Comparison of ENCODE assay signal across 8 mouse cellular contexts in genomic region chr10:93641821-93642746, GRCm38 (mm10). TPM values are rescaled to one million over a fixed set of nuclear protein-coding genes. Genes with fewer than 3 reads are reported as not detected.
DNase-seq lines count a peak whose midpoint lies in the region; ATAC-seq and TF ChIP-seq lines count a peak whose summit lies in the region.

No protein-coding gene starts in this region.

- peak; percentile 43 for ATAC-seq in forebrain, embryonic 15.5 days (replicated peaks)
- peak; percentile 63 for ATAC-seq in intestine, embryonic 14.5 days (replicated peaks; ENCODE audit: low FRiP score, low TSS enrichment, low read depth)
- ATAC-seq in liver, postnatal 0 days: peak; percentile 30
- ATAC-seq in neural tube, embryonic 14.5 days (ENCODE audit: low read depth): peak; percentile 77

- TF ChIP-seq CTCF in liver, postnatal 0 days (IDR thresholded peaks at IDR 0.05; ENCODE audit: low read depth): 0 out of 2 replicates have a peak, but pooled peaks have one; percentile 6

- H3K4me1 ChIP-seq in forebrain, embryonic 15.5 days: peaks cover 43% of the 10 kb centered on the region
- H3K4me1 ChIP-seq in intestine, embryonic 14.5 days (replicated peaks; ENCODE audit: control insufficient read depth, insufficient read depth, low read length): peaks cover 15% of the 10 kb centered on the region; the same call in 1 of the 2 replicates
- peaks cover 26% of the 10 kb centered on the region for H3K4me1 ChIP-seq in liver, postnatal 0 days (ENCODE audit: insufficient read depth)
- H3K4me1 ChIP-seq in neural tube, embryonic 14.5 days (ENCODE audit: control insufficient read depth, insufficient read depth, low read length): 0 out of 2 replicates have a peak, but pooled peaks cover 5% of the 10 kb centered on the region

- H3K36me3 ChIP-seq in forebrain, embryonic 15.5 days: no peaks in the 10 kb centered on the region; the same call in 1 of the 2 replicates
- no peaks in the 10 kb centered on the region for H3K36me3 ChIP-seq in intestine, embryonic 14.5 days (ENCODE audit: control insufficient read depth, insufficient read depth, low read length)
- H3K36me3 ChIP-seq in liver, postnatal 0 days (replicated peaks; ENCODE audit: insufficient read depth, low read length): no peaks in the 10 kb centered on the region
- no peaks in the 10 kb centered on the region for H3K36me3 ChIP-seq in neural tube, embryonic 14.5 days (ENCODE audit: control insufficient read depth, insufficient read depth, low read length)

- peak overlapping the region; percentile 61 for H3K4me3 ChIP-seq in forebrain, embryonic 15.5 days
- H3K4me3 ChIP-seq in intestine, embryonic 14.5 days (ENCODE audit: low read depth, low read length): peak overlapping the region; percentile 64
- peak overlapping the region; percentile 83 for H3K4me3 ChIP-seq in liver, postnatal 0 days (ENCODE audit: low read depth, low read length)
- H3K4me3 ChIP-seq in neural tube, embryonic 14.5 days (ENCODE audit: low read depth, low read length): peak overlapping the region; percentile 74

- WGBS in forebrain, embryonic 15.5 days: 4% methylated on average over 32 of the region's 32 CpGs
- 6% methylated on average over 31 of the region's 32 CpGs for WGBS in intestine, embryonic 14.5 days
- WGBS in liver, postnatal 0 days (ENCODE audit: insufficient replicate concordance): 9% methylated on average over 30 of the region's 32 CpGs
- 4% methylated on average over 32 of the region's 32 CpGs for WGBS in neural tube, embryonic 14.5 days

- H3K27ac ChIP-seq in forebrain, embryonic 15.5 days (replicated peaks): peak overlapping the region; percentile 70
- no peak overlapping the region for H3K27ac ChIP-seq in intestine, embryonic 14.5 days (ENCODE audit: low read depth)
- no peak overlapping the region for H3K27ac ChIP-seq in liver, postnatal 0 days (ENCODE audit: low read depth)
- H3K27ac ChIP-seq in neural tube, embryonic 14.5 days (ENCODE audit: low read depth, low read length): peak overlapping the region; percentile 60; the same call in 1 of the 2 replicates

- H3K4me2 ChIP-seq in forebrain, embryonic 15.5 days (replicated peaks): peak overlapping the region; percentile 94
- peak overlapping the region; percentile 100 for H3K4me2 ChIP-seq in intestine, embryonic 14.5 days (ENCODE audit: low read length)
- H3K4me2 ChIP-seq in liver, postnatal 0 days (ENCODE audit: low read depth, low read length): peak overlapping the region; percentile 100
- H3K4me2 ChIP-seq in neural tube, embryonic 14.5 days (ENCODE audit: low read depth, low read length): peak overlapping the region; percentile 80

- peak; percentile 53 for TF ChIP-seq EP300 in liver, postnatal 0 days (IDR thresholded peaks at IDR 0.05; ENCODE audit: low read depth)

- H3K9ac ChIP-seq in forebrain, embryonic 15.5 days (replicated peaks): peak overlapping the region; percentile 69
- peak overlapping the region; percentile 58 for H3K9ac ChIP-seq in intestine, embryonic 14.5 days (ENCODE audit: low read length)
- peak overlapping the region; percentile 77 for H3K9ac ChIP-seq in liver, postnatal 0 days (replicated peaks)
- H3K9ac ChIP-seq in neural tube, embryonic 14.5 days (replicated peaks; ENCODE audit: low read depth, low read length): peak overlapping the region; percentile 85

- H3K27me3 ChIP-seq in forebrain, embryonic 15.5 days: peaks cover 3% of the 10 kb centered on the region; the same call in 1 of the 2 replicates
- H3K27me3 ChIP-seq in intestine, embryonic 14.5 days (replicated peaks; ENCODE audit: control insufficient read depth, insufficient read depth, low read length): peaks cover 48% of the 10 kb centered on the region
- H3K27me3 ChIP-seq in liver, postnatal 0 days (ENCODE audit: insufficient read depth, low read length): peaks cover 36% of the 10 kb centered on the region
- no peaks in the 10 kb centered on the region for H3K27me3 ChIP-seq in neural tube, embryonic 14.5 days (ENCODE audit: control insufficient read depth, insufficient read depth, low read length)

- DNase-seq in spleen, postnatal 10 days (ENCODE audit: low spot score in 2 of 2): peak; percentile 48 to 50
- no peak for DNase-seq in spleen, postnatal 36 days (ENCODE audit: low spot score in 2 of 2)
- DNase-seq in cerebellum, adult 18-20 months: peak; percentile 87 to 88
- peak; percentile 72 for DNase-seq in intestine, embryonic 14.5 days (ENCODE audit: low spot score)
- DNase-seq in liver, postnatal 0 days: peak; percentile 36
- no peak for DNase-seq in layer of hippocampus, adult 8-10 months (ENCODE audit: low spot score in 2 of 2)

- H3K9me3 ChIP-seq in forebrain, embryonic 15.5 days: no peaks in the 10 kb centered on the region
- H3K9me3 ChIP-seq in intestine, embryonic 14.5 days (ENCODE audit: control insufficient read depth, low read length): no peaks in the 10 kb centered on the region
- H3K9me3 ChIP-seq in liver, postnatal 0 days (ENCODE audit: low read length): no peaks in the 10 kb centered on the region
- no peaks in the 10 kb centered on the region for H3K9me3 ChIP-seq in neural tube, embryonic 14.5 days (ENCODE audit: control insufficient read depth, low read length)

RNA-seq across cellular contexts. Expression of gene Ntn4, which starts 1.6 kb away (rescaled TPM):
- 1.3 TPM in 2 replicates for polyA plus RNA-seq in forebrain, embryonic 15.5 days (2015; fragmentation: Nextera tagmentation; extraction: Ambion mirVana)
- 0.52 and 0.65 TPM in 2 replicates for polyA plus RNA-seq in intestine, embryonic 14.5 days (2014; fragmentation: Nextera tagmentation; extraction: Ambion mirVana)
- polyA plus RNA-seq in liver, postnatal 0 days (2015; fragmentation: Nextera tagmentation; extraction: Ambion mirVana): 0.39 and 0.74 TPM in 2 replicates
- polyA plus RNA-seq in neural tube, embryonic 14.5 days (2014; fragmentation: Nextera tagmentation; extraction: Ambion mirVana): 0.53 and 1.7 TPM in 2 replicates
- 1 to 10 TPM; 6.3 to 7.9 (median 7.3) TPM for total RNA-seq in layer of hippocampus, adult 8-10 months (2022)

RNA-seq across cellular contexts. Expression of gene Snrpf, which starts 52.6 kb away (rescaled TPM):
- polyA plus RNA-seq in forebrain, embryonic 15.5 days (2015; fragmentation: Nextera tagmentation; extraction: Ambion mirVana): 97.2 and 108 TPM in 2 replicates
- polyA plus RNA-seq in intestine, embryonic 14.5 days (2014; fragmentation: Nextera tagmentation; extraction: Ambion mirVana): 147 and 151 TPM in 2 replicates
- polyA plus RNA-seq in liver, postnatal 0 days (2015; fragmentation: Nextera tagmentation; extraction: Ambion mirVana): 45.4 and 53.0 TPM in 2 replicates
- polyA plus RNA-seq in neural tube, embryonic 14.5 days (2014; fragmentation: Nextera tagmentation; extraction: Ambion mirVana): 60.5 and 69.8 TPM in 2 replicates
- total RNA-seq in layer of hippocampus, adult 8-10 months (2022): 10 to 100 TPM in 2 of 4 experiments, 1 to 10 TPM in 2; 6.6 to 13.3 (median 10.9) TPM

Comparison
In these comparisons a context has a peak if more than half of its experiments do, and no peak if none do; other contexts are left out.
1. DNase-seq: peak in spleen, postnatal 10 days (2 of 2), cerebellum, adult 18-20 months (2 of 2), intestine, embryonic 14.5 days (single experiment) and liver, postnatal 0 days (single experiment); none in spleen, postnatal 36 days (0 of 2) and layer of hippocampus, adult 8-10 months (0 of 2).
2. H3K27ac ChIP-seq: peak in forebrain, embryonic 15.5 days (single experiment) and neural tube, embryonic 14.5 days (single experiment); none in intestine, embryonic 14.5 days (single experiment) and liver, postnatal 0 days (single experiment).
3. Peak in every context shown above with its lines, with median percentiles within 50 percentile points of each other: ATAC-seq, H3K4me2 ChIP-seq, H3K4me3 ChIP-seq and H3K9ac ChIP-seq.